Mouse (Mus musculus) forebrain, embryonic 14.5 days (tissue): ENCODE results near the gene Gdf15. TPM values are rescaled to one million over a fixed set of nuclear protein-coding genes. Genes with fewer than 3 reads are reported as not detected.
A peak's percentile ranks its signal among the peaks of the same experiment; 100 is the strongest.

Experiments used
- ATAC-seq: fragments of 200-750 bp; cut with Nextera tagmentation; 2 replicates; pipeline ENCODE4 v1.8.0; 2017; ENCODE audit warnings: mild to moderate bottlenecking, moderate library complexity
- DNase-seq: peaks from one replicate; pipeline ENCODE4 v3.0.0-alpha.2; 2015; ENCODE audit warnings: low spot score
- H3K27ac ChIP-seq: fragments of 300-500 bp; sonication (generic); 2 replicates; pipeline ENCODE4 v1.5.1; 2014; ENCODE audit warnings: low read depth, mild to moderate bottlenecking, control low read depth, low read length, moderate library complexity
- H3K27me3 ChIP-seq: fragments of 300-500 bp; sonication (generic); replicated peaks from 2 replicates; pipeline ENCODE4 v1.6.1; 2014; ENCODE audit warnings: low read length, control low read depth, mixed read lengths; ENCODE audit not compliant: control insufficient read depth, insufficient read depth
- H3K36me3 ChIP-seq: fragments of 300-500 bp; sonication (generic); 2 replicates; pipeline ENCODE4 v1.6.1; 2014; ENCODE audit warnings: low read length, control low read depth; ENCODE audit not compliant: control insufficient read depth, insufficient read depth
- H3K4me1 ChIP-seq: fragments of 300-500 bp; sonication (generic); 2 replicates; pipeline ENCODE4 v1.6.1; 2014; ENCODE audit warnings: antibody characterized with exemption, low read length, control low read depth; ENCODE audit not compliant: control insufficient read depth, insufficient read depth
- H3K4me2 ChIP-seq: fragments of 300-500 bp; sonication (generic); 2 replicates; pipeline ENCODE4 v1.6.1; 2014; ENCODE audit warnings: mild to moderate bottlenecking, control low read depth, low read length
- H3K4me3 ChIP-seq: fragments of 300-500 bp; sonication (generic); 2 replicates; pipeline ENCODE4 v1.5.1; 2014; ENCODE audit warnings: low read depth, low read length, control low read depth
- H3K9ac ChIP-seq: fragments of 300-500 bp; sonication (generic); 2 replicates; pipeline ENCODE4 v1.6.1; 2014; ENCODE audit warnings: mild to moderate bottlenecking, low read length, control low read depth, moderate library complexity
- H3K9me3 ChIP-seq: fragments of 300-500 bp; sonication (generic); replicated peaks from 2 replicates; pipeline ENCODE4 v1.6.1; 2016; ENCODE audit warnings: low read length, control low read depth, mixed read lengths; ENCODE audit not compliant: control insufficient read depth
- WGBS: fragments of 180-500 bp; shearing (Covaris S2); extraction: QIAGEN DNeasy Blood & Tissue Kit; methylation state at CpG from one replicate; pipeline ENCODE4 v1.1.7; 2014; 5-methylcytosine and 5-hydroxymethylcytosine counted together
- polyA plus RNA-seq: library from polyadenylated mRNA; unstranded; fragments of >200 nt; fragmentation: Nextera tagmentation; extraction: Ambion mirVana; gene quantifications from 2 replicates; pipeline ENCODE4 v1.2.1, GENCODE M21; 2014

The Gdf15 gene
- polyA plus RNA-seq, 1 experiment from 2014 or later, result 0.20 TPM

DNA sequence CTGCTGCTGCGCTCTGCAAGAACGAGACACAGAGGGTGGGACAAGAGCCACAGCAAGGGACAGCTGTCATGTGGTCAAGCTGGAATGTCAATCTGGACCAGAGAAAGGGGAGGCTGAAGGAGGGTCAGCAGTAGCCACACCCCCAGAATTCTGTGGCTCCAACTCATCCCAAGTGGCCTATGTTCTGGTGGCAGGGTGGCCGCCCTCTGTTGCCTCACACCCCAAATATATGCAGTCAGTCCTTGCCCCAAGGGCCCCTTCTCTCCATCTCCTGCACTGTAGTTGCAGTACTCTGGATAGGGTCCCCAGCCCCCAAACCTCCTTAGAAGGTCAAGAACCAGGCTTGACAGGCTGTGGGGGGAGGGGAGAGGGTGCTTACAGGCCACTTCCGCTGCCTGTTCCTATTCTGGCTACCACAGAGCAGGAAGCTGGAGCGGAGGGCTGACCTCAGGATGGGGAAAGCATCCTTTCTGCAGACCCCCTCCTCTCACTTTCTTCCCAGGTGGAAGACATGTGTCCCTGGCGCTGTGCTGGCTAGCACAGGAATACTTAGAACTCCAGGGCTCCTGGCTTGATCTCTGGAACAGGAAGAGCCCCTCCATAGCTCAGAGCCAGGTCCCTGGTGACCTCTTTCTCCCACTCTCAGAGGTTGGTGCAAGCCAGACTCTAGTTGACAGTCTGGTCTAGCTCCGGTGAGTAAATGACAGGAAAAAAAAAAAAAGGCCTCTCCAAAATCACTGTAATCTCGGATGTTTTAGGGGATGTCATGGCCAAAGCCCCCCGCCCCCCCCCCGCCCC, 31.6 kb downstream of the Gdf15 start:
- Histone ChIP-seq H3K4me3 (0 out of 2 replicates have a peak overlapping the region, but pooled peaks have one; percentile 8), H3K27me3 (no peaks in the 10 kb centered on the region), H3K4me1 (peaks cover 32% of the 10 kb centered on the region), H3K9ac (peak overlapping the region; percentile 29; the same call in 1 of the 2 replicates), H3K9me3 (no peaks in the 10 kb centered on the region), H3K27ac (peak overlapping the region; percentile 85), H3K4me2 (peak overlapping the region; percentile 47), H3K36me3 (peaks cover 18% of the 10 kb centered on the region; the same call in 1 of the 2 replicates)
- ATAC-seq (peak; percentile 11; the same call in 1 of the 2 replicates), DNase-seq (no peak)
- WGBS, result 24% methylated on average over 10 of the region's 10 CpGs

DNA sequence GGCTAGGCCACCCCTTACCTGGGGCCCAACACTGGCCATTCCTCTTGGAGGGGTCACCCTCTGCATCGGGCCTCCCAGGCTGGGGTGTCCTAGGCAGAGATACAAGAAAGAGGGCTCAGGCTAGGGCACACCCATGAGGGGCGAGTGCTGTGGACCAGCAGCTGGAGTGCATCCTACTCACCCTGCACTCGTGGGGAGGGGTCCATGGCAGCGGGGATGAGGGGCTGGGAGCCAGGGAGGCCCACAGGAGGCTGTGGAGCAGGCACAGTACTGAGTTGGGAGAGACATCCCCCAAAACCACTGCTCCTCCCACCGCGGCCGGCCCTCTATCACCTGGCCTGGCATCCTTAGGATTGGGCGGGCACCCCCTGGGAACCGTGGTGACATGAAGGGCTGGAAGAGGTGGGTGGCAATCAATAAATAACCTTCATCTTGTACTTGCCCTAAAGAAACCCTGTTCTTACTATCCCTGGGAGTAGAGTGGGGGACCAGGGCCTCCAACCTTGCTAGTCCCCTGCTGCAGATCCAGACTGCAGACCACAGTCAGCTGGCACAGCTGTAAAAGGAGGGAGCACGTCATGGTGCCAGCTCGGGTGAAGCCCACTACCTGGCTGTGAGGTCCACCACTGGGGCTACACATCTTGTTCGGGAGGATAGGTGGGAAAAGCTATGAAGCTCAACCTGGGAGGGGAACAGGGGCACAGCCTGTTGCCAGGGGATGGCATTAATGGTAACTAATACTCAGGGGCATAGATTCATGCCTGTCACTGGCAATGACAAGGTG, 32.6 kb downstream of the Gdf15 start:
- no peak for DNase-seq
- H3K27me3 ChIP-seq, result no peaks in the 10 kb centered on the region
- ATAC-seq, result no peak
- no peak overlapping the region for H3K4me2 ChIP-seq
- WGBS, result 78% methylated on average over 12 of the region's 12 CpGs
- H3K36me3 ChIP-seq, result peaks cover 18% of the 10 kb centered on the region; the same call in 1 of the 2 replicates
- peaks cover 39% of the 10 kb centered on the region for H3K4me1 ChIP-seq
- H3K4me3 ChIP-seq, result no peak overlapping the region
- H3K9me3 ChIP-seq, result no peaks in the 10 kb centered on the region
- H3K27ac ChIP-seq, result peak overlapping the region; percentile 85; the same call in 1 of the 2 replicates
- no peak overlapping the region for H3K9ac ChIP-seq

DNA sequence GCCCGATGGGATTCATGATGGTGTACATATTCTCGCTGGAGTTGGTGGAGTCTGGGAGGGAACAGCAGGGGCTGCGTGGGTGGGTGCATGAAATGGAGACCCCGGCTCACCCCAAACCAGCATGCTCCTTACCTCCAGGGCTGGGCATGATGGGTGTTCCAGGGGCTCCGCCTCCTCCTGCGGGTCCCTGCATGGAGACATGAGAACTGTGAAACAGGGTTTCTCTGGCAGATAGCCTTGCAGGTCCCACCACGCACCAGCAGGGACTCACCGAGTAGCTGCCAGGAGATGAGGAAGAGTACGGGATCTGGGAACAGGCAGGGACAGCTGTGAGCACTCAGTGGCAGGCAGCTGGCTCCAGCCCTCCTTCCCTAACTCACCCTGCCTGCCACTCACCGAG, 33.5 kb downstream of the Gdf15 start:
- Histone ChIP-seq H3K4me3 (peak overlapping the region; percentile 43), H3K27me3 (no peaks in the 10 kb centered on the region), H3K9ac (peak overlapping the region; percentile 77), H3K9me3 (no peaks in the 10 kb centered on the region), H3K4me2 (peak overlapping the region; percentile 92), H3K4me1 (peaks cover 39% of the 10 kb centered on the region), H3K27ac (0 out of 2 replicates have a peak overlapping the region, but pooled peaks have one; percentile 9), H3K36me3 (peaks cover 18% of the 10 kb centered on the region; the same call in 1 of the 2 replicates)
- ATAC-seq, result no peak; the same call in 1 of the 2 replicates
- peak; percentile 48 for DNase-seq
- WGBS, result 14% methylated on average over 10 of the region's 10 CpGs

DNA sequence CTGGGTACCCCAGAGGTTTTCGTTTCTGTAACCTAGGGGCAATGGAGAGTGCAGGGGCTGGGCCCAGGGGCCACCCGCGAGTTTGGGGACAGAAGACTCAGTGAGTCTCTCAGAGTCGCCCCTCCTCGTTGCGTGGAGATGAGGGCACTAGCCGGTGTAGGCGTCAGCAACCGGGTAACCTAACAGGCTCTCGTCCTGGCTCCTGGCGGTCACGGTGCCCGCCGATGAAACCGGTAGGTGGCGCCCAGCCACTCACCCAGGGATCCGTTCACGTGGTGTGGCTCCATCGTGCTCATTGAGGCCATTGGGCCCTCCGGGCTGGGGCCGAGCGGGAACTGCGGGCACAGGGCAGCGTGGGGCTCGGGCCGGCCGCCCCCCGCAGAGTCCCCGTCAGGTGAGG, 34.0 kb downstream of the Gdf15 start:
- Histone ChIP-seq H3K4me1 (peaks cover 39% of the 10 kb centered on the region), H3K9me3 (no peaks in the 10 kb centered on the region), H3K36me3 (peaks cover 18% of the 10 kb centered on the region; the same call in 1 of the 2 replicates), H3K27ac (0 out of 2 replicates have a peak overlapping the region, but pooled peaks have one; percentile 44), H3K9ac (peak overlapping the region; percentile 77), H3K4me2 (peak overlapping the region; percentile 92), H3K4me3 (peak overlapping the region; percentile 43), H3K27me3 (no peaks in the 10 kb centered on the region)
- DNase-seq (peak; percentile 86), ATAC-seq (peak; percentile 54)
- WGBS, result 2% methylated on average over 29 of the region's 29 CpGs

DNA sequence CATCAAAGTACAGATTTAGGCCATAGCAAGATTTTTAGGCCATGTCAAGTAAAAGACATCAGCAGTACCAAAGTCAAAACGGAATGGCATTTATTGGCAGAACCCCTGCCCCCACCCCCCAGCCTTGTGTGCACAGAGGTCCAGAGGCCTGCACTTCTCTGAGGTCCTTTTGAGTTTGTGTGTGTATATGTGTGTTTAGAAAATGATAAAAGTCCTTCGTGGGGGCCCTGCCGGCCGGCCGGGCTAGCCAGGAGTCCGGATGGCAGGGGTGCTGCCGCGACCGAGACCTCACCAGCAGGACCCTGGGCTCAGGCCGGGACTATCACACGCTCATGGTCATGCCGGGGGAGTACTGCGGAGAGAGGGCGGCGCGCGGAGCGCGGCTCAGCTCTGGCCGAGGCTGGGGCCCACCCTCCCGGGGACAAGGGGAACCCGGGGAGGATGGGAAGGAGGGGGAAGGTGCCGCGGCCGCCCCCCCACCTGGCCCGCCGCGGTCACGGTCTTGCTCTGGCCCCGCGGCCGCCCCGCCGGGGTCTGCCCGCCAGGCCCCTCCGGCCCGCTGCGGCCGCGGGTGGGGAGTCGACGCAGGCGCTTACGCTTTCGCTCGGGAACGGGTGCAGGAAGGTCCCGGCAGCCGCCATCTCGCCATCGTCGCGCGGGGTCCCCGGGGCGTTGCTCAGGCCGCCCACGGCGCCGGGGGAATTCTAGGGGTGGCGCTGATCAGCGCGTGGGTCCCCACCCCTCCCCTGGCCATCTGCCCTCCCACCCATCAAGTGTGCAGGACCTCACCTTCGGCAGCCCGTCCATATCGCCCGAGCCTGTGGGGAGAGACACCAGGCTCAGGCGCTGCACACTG, 34.6 kb downstream of the Gdf15 start:
- peak overlapping the region; percentile 43 for H3K4me3 ChIP-seq
- peak overlapping the region; percentile 77 for H3K9ac ChIP-seq
- H3K27ac ChIP-seq, result 0 out of 2 replicates have a peak overlapping the region, but pooled peaks have one; percentile 44
- peaks cover 15% of the 10 kb centered on the region; the same call in 1 of the 2 replicates for H3K36me3 ChIP-seq
- WGBS, result 8% methylated on average over 44 of the region's 68 CpGs
- ATAC-seq, result no peak; the same call in 1 of the 2 replicates
- no peaks in the 10 kb centered on the region for H3K27me3 ChIP-seq
- H3K9me3 ChIP-seq, result no peaks in the 10 kb centered on the region
- peak overlapping the region; percentile 92 for H3K4me2 ChIP-seq
- DNase-seq, result no peak
- peaks cover 39% of the 10 kb centered on the region for H3K4me1 ChIP-seq

DNA sequence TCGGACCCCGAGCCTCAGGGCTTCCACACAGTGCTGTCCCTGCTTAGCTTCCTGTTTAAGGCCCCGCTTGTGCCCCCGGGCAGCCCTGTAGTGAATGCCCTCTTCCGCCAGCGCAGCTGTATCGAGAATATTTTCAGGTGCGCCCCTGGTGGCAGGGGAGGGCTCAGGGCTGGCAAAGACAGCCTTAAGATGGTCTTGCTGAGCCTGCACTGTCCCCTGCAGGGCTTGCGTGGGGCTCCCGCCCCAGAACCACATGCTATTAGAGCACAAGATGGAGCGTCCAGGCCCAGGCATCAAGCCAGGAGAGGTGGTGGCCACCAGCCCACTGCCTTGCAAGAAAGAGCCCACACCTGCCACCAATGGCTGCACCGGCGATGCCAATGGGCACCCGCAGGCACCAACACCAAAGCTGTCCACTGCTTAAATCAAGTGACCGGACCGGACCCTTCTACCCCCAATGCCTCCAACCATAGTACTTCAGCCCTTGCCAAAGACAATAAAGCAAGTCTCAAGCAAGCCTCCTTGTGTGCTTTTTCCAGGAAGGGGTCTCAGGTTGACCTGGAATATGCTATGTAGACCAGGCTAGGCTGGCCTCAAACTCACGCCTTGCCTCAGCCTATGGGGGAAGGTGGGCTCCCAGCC, 35.4 kb downstream of the Gdf15 start:
- 77% methylated on average over 17 of the region's 17 CpGs for WGBS
- Histone ChIP-seq H3K4me3 (0 out of 2 replicates have a peak overlapping the region, but pooled peaks have one; percentile 43), H3K27ac (no peak overlapping the region), H3K9me3 (no peaks in the 10 kb centered on the region), H3K36me3 (peaks cover 15% of the 10 kb centered on the region; the same call in 1 of the 2 replicates), H3K4me1 (peaks cover 39% of the 10 kb centered on the region), H3K27me3 (no peaks in the 10 kb centered on the region), H3K9ac (no peak overlapping the region), H3K4me2 (peak overlapping the region; percentile 92; the same call in 1 of the 2 replicates)
- DNase-seq (no peak), ATAC-seq (no peak)

DNA sequence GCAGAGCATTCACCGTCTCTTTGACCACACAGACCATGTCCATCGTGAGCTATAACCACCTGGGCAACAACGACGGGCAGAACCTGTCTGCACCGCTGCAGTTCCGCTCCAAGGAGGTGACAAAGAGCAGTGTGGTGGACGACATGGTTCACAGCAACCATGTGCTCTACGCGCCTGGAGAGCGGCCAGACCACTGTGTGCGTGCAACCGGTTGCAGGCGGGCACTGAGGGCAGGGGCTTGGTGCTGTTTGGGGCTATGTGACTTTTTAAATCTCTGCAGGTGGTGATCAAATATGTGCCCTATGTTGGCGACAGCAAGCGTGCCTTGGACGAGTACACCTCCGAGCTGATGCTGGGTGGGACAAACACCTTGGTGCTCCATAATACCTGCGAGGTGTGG, 36.0 kb downstream of the Gdf15 start:
- no peaks in the 10 kb centered on the region for H3K9me3 ChIP-seq
- DNase-seq, result no peak
- no peak for ATAC-seq
- H3K27ac ChIP-seq, result no peak overlapping the region
- H3K36me3 ChIP-seq, result peaks cover 21% of the 10 kb centered on the region
- WGBS, result 93% methylated on average over 18 of the region's 18 CpGs
- no peak overlapping the region for H3K9ac ChIP-seq
- H3K4me3 ChIP-seq, result no peak overlapping the region
- H3K4me2 ChIP-seq, result no peak overlapping the region
- H3K4me1 ChIP-seq, result peaks cover 33% of the 10 kb centered on the region
- H3K27me3 ChIP-seq, result no peaks in the 10 kb centered on the region

DNA sequence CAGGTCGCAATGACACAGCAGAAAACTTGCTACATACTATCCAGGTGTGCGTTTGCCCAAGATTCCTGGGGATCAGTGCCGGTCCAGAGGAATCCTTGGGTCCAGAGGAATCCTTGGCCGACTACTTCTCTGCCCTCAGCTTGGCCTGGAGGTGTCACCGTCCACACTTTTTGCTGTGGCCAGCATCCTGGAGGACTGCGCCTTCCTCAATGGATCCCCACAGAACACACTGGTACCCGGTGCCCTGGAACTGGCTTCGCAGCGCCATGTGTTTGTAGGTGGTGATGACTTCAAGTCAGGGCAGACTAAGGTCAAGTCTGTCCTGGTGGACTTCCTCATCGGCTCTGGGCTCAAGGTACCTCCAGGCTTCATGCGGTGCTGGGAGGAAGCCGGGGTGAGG, 36.4 kb downstream of the Gdf15 start:
- H3K27me3 ChIP-seq, result no peaks in the 10 kb centered on the region
- no peak overlapping the region for H3K27ac ChIP-seq
- H3K4me1 ChIP-seq, result peaks cover 29% of the 10 kb centered on the region
- DNase-seq (no peak), ATAC-seq (no peak)
- peak overlapping the region; percentile 99; the same call in 1 of the 2 replicates for H3K4me2 ChIP-seq
- no peak overlapping the region for H3K4me3 ChIP-seq
- 94% methylated on average over 12 of the region's 12 CpGs for WGBS
- no peak overlapping the region for H3K9ac ChIP-seq
- H3K36me3 ChIP-seq, result peaks cover 23% of the 10 kb centered on the region
- no peaks in the 10 kb centered on the region for H3K9me3 ChIP-seq
